Mouse (Mus musculus) granulocyte monocyte progenitor cell, adult 5-6 weeks (primary cell): ENCODE results near the gene Hcn4. TPM values are rescaled to one million over a fixed set of nuclear protein-coding genes. Genes with fewer than 3 reads are reported as not detected.

ENCODE experiments used
- ATAC-seq: replicated peaks from 2 replicates; pipeline ENCODE4 v1.8.0; 2016; ENCODE audit warnings: mild to moderate bottlenecking, moderate TSS enrichment, inconsistent platforms; ENCODE audit not compliant: poor library complexity, severe bottlenecking
- total RNA-seq, 2 experiments: library from RNA; stranded (forward) in 1 of 2; stranded (reverse) in 1 of 2; fragments of 200-712, 200-1000 nt in 1 of 2; fragments of >200 nt in 1 of 2; fragmentation: Nextera tagmentation in 1 of 2; gene quantifications; 2 replicates each; pipeline ENCODE4 v1.2.3; 2014 to 2017

Hcn4 gene
- total RNA-seq, 2 experiments from 2014 or later: not detected

DNA sequence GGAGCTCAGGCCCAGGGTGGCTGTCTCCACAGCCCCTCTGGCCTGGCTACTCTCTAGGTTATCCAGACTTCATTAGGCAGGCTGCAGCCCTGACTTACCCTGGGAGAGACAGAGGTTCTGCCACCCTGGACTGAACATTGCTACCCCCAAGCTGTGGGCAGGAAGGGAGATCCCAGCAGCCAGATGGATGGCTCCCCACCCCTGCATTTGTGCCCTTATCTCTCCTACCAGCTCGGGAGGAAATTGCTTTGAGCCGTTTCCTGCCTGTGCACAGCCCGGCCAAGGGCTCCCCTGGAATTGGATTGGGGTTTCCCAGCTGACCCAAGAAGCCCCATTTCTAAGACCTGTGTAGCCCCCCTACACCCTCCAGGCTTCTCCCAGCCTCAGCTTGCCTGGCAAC lies 23.8 kb downstream of the Hcn4 start:
- no peak for ATAC-seq

DNA sequence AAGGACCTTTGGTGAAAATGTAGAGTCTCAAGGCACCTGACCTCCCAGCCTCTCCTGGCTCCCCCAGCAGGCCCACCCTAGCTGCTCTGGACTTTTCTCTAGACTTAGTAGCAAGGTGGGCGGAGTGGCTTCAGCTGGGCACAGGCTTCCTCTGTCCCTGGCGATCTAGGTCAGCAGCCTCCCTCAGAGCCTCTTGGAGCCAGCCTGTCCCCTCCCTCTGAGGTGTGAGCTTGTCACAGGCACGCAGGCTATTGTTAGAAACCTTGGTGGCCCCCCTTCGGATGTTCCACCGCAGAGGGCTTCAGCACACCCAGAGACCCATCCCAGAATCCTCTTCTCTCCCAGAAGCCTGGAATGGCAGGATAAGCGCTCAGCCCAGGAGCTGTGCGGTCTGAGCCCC lies 24.5 kb downstream of the Hcn4 start:
- ATAC-seq: no peak

DNA sequence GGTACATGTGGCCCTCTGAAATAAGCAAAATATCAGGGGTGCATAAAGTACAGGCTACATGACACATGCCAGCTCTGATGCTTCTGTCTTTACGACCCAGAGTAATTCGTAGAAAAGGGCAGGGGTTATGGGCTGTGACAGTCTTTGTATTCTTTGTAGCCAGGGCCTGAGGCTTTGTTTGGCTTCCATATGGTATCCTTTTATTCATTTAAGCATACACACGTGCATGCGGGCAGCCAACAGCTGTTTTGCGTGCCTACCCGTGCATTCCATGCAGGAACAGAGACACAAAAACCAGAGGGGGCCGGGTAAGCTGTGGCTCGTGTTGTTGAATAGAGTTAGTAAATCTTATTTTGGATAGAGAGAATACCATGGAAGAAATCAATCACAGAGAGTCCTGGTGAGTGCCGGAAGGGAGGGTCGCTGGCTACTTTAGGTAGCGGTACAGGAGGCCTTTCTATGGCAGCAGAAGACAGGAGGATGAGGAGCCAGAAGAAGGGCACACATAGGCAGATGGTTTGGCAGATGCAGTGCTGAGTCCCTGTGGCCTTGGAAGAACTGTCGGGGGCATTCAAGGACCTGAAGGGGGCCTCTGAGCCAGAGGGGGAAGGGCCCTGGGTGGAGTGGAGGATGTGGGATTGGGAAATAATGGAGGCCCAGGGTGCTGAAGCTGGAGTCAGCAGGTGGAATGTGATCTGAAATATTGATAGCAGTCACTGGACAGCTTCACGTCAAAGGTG lies 26.5 kb downstream of the Hcn4 start:
- ATAC-seq: no peak

DNA sequence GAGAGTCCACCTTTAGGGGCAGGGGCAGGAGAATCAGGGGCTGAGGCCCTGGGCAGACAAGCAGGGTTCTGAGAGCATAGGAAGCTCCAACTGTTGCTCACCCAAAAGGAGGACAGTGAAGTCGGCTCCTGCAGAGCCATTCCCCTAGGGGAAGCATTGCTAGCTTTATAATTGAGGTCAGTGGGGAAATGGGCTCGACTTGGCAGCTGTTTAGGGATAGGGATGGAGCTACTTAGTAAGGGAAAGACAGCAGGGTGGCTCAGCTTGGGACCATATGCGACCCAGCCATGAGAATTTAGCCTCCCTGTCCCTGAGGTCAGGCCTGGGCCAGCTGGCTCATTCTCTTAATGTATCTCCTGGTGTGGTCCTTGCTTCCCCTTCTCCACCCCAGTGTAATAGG lies 31.7 kb downstream of the Hcn4 start:
- ATAC-seq: no peak

DNA sequence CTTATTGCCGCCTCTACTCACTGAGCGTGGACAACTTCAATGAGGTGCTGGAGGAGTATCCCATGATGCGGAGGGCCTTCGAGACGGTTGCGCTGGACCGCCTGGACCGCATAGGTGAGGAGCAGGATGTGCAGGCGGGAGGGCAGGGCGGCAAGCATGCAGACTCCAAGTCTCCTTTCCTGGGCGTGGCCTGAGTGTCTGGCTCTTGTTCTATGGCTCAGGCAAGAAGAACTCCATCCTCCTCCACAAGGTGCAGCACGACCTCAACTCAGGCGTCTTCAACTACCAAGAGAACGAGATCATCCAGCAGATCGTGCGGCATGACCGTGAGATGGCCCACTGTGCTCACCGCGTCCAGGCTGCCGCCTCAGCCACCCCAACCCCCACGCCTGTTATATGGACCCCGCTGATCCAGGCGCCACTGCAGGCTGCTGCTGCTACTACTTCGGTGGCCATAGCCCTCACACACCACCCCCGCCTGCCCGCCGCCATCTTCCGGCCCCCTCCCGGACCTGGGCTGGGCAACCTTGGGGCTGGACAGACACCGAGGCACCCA lies 35.9 kb downstream of the Hcn4 start:
- ATAC-seq: no peak

DNA sequence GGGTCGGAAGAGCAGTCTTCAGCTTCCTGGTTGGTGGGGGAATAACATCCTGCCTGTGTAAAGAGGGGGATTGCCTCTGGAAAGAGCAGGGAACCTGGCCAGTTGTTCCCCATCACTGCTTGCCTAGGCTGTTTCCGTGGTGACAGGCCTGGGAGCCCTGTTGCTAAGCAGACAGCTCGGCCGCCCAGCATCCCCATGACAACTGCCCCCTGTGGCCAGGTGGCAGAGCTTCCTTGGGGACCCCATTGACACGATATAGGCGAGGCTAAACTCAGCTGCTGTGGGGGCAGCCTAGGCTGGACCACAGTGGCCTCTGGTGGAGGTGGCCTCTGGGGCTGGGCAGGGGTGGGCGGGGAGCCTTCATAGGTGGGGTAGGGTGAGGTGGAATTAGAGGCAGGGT lies 40.6 kb downstream of the Hcn4 start:
- no peak for ATAC-seq

DNA sequence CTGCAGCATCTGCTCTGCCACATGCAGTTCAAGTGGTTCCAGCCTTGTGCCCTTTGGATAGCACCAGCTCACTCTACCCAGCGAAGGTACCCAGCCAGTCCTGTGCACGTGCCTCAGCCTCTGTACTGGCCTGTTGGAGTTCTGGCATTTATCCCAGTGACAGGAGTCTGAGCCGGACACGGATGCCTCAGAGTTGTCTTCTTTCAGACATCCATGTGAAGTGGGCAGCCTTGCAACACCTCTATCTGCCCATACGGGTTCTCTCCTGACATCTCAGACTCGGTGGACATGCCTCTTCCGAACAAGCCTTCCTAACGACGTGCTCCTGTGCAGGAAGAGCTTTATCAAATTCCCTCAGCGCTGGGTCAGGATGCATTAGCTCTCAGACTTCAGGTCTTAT lies 47.9 kb downstream of the Hcn4 start:
- no peak for ATAC-seq

DNA sequence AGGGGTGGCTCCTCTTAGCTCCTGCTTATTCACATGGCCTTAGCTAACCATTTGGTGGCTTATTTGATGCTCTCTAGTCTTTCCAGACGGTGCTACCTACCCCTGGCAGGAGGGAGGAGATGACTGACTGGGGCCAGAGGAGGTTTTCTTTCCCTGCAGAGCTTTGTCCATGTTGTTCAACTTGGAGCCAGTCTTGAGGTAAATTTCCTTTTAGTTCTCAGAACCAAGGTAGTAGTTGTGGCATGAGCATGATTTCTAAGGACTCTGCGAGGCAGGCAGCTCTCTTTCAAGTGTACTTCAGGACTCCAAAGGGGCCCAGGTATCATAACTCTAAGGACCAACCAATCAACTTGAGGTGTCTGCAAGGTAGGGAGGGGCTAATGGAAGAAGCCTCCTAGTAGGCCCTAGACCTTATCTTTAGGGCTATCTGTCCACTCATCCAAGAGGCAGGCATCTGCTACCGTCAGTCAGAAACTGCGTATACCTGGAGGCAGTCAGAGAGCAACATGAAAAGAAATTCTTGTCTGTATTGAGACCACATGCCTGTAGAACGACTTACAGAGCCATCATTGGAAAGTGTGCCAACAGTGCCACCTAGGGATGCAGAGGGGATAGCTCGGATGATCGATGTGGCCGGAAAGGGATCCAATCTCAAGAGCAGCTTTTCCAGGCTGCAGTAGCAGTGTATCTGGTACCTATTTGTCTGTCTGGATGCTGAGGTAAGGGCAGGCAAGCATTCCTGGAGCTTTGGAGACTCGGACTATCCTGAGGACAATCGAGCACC lies 50.5 kb downstream of the Hcn4 start:
- peak; percentile 44; the same call in 1 of the 2 replicates for ATAC-seq

DNA sequence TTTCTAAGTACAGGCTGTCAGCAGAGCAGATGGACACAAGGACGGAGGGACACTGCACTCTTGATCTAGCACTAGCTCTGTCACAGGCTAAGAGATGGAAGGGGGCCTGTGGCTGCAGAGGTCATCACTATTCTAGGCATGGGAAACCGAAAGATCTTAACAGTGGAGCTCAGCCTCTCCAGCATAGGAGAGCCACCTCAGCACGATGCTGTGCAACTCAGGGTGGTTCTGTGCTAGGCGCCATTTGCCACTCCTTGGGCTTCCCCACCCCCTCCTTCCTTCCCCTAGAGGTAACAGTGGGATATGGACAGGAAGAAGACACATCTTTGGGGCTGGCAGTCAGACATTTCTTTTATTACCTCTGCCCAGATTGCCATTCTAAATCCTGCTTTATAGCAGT lies 51.1 kb downstream of the Hcn4 start:
- no peak for ATAC-seq

DNA sequence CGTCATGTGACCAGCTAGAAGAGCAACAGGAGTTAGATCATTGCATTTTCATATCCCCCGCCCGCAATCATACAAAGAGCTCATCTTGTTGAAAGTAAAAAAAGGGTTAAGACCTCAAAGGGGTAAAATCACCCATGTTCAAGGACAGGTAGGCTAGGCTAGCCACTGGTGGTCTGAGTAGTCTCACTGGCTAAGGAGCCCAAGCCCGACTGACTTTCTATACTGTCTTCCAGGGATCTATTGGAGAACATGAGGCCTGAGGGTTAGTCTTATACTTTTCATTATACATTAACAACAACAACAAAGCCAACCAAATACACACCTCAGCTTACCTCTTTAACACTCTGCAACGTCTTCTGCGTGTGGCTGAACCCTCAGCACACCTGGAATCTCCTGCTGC lies 52.2 kb downstream of the Hcn4 start:
- ATAC-seq: no peak

DNA sequence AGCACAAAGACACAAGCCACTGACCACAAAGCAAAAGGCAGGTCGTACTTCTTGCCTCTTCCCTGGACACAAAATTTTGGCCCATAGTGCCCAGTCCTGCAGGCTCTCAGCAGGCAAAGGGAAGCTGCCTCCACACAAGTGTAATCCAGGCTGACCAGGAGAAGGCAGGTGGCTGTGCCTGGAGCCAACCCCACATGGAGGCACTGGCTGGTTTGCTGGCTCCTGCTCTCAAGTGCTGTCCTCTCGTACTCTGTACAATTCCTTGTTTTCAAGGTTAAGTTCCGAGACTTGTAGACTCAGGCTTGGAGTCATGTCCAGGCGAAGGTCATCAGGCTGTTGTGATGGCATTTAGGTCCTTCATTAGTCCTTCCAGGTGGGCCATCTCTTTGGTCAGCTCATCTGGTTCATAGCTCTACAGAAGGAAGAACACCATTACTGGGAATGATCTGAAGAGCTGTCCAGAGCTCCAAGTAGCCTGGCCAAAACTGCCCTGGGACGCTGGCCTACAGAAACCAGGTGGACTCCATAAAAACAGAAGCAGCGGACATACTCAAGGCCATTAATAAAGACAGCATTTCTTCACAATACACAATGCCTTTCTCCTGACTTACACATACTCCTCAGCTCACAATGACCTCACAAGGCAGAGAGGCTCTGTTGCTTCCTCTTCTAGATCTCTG lies 53.9 kb downstream of the Hcn4 start:
- ATAC-seq: no peak

DNA sequence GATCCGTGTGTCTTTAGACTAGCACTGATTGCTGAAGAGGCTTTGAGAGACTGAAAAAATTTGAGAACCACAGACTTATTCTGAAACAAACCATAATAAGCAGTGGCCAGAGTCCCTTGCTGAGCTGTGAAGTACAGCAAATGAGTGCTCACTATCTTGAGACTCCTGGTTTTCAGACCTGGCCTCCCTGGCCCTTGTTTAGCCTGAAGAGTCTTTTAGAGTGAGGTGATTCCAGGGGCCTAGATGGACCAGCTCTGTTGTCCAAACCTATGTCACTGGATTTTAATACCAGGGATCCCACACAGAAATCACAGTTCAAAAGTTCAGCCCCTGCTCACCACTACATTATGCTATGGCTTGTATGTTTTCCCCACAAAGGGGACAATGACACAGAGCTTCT lies 56.6 kb downstream of the Hcn4 start:
- ATAC-seq: no peak

DNA sequence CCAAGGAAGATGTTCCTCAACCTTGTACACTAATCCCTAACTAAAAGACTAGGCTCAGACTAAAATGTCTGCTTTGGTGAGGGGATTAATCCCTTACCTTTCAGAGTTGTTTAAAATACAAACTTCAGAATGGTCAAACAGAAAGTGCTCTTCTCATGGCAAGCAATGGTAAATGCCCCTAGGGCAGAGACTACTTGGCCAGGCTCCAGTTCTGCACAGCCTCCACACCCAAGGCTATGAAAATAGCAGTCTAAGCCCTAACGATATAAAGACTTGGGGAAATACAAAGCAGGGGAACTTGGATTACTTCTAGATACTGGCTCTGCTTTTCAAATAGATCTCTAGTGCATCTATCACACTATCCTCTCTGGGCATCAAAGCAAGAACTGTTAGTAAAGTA lies 59.5 kb downstream of the Hcn4 start:
- no peak for ATAC-seq

DNA sequence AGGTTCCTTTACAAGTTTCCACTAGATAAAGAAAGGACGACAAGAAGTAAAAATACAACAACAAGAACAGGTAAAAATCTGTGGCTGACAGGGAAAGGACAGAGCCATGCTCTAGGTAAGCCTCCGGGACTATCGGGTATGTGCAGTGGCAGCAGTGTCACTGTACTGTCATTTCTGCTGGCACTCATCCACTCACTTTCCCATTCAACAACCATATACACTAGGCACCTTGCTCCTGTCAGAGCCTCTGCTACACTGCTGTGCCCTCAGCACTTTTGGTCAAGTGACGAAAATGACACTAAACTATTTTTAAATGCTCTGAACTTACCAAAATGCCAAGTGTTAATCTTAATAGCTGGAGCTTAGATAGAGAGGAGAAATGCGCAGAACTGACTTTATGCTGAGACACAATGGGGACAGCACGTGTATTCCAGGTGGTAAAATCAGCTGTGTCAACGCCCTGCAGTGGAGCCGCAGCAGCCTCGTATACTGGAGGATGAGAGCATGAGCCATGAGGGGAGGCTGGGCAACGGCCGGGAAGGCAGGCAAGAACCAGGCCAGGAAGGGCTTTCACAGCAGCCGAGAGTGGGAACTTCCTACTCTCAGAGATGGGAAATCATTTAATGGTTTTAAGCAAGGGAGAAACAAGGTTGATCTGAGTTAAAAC lies 66.7 kb downstream of the Hcn4 start:
- no peak for ATAC-seq

DNA sequence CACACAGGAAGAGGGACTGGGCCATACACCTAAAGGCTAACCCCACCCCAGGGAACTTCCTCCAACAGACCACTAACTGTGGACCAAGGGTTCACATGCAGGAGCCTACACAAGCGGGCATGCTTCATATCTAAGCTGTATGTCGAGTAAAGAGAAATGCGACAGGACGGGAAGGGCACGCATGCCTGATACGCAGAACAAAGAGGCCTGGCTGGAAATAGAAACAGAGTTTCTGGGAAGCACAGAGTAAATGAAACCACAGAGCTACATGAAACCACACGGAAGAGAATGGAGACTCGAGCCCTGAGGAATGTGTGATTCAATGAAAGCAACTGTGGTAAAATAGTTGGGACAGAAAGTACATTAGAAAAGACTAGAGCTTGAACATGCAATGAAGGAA lies 67.7 kb downstream of the Hcn4 start:
- no peak for ATAC-seq

DNA sequence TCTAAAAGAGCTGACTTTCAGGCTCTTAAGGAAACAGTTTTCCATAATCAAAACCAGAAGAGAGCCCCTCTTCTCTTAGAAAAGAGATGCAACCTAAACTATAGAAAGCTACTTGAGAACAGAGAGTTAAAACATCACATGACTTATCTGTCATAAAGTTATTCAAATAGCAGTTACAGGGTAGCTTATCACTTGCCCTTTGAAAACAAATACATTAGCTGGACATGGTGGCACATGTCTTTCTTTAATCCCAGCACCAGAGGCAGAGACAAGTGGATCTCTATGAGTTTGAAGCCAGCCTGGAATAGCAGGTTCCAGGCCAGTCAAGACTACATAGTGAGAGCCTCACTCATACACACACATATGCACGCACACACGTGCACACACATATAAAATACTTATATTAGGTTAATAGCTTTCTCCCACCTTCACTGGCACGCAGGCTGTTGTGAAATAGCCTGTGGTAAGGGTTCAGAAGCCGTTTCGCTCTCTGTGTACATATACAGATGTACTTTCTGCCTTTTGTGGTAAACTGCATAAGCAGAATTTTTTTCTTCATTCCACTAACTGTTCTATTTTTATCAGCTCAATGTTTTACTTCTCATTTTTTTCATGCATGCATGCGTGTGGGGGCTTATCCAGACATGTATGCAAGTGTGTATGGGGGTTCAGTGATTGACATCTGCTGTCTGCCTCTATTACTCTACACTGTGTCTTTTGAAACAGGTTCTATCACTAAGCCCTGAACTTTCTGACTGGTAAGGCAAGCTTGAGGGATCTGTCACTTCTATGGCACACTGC lies 68.8 kb downstream of the Hcn4 start:
- ATAC-seq: peak; percentile 92

DNA sequence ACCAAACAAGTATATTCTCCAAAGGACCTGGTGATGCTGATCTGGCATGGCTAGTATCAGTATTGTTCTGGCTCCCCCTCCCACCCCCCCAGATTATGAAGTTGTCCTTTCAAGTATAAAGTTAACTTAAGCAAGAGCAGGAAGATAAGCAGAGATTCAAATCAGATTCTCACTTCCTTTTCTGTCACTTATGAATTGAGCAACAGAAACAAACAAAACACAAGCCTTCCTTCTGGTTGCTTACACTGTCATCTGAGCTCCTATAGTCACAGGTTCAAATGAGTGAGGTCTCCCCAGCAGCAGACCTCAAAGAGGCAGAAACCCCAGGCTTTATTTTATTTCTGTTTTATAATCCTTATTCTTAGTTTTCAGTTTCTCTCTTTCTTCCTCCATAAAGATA lies 76.4 kb downstream of the Hcn4 start:
- ATAC-seq: peak; percentile 75

DNA sequence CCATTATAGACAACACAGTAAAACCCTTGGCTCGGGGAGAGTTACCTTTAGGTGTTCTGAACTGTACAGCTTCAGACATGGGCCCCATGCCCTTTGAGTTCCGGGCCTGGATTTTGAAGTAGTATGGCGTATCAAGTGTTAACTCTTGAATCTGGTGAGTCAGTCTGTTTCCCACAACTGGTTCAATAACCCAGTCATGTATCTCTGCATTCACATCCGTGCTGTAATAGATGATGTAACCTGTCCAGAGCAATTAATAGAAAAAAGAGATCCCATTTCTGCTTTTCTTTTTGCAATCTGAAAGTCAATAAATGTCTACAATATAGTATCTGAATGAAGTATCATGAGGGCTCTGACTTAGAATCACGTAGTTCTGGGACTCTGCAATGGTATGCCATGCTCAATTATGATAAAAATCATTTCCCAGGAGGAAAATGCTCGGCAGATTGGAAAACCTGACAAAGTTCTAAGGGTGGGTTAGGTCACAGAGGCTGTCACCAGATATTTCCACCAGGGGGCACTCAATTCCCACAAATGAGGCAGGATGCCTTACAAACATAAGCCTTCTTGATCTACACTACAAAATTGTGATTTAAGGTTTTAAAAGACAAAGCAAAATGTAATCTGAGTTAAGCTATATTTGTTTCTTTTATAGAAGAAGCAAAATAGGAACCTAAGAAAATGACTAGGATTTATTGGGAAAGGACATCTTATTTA lies 79.8 kb downstream of the Hcn4 start:
- ATAC-seq: peak; percentile 85
